Mouse (Mus musculus) thymus, postnatal 4 days (tissue): ENCODE measurements around the gene Rpl10l.

ENCODE experiments used
- DNase-seq: peaks from one replicate; pipeline ENCODE4 v3.0.0; 2021

Gene Rpl10l

GRCm38 (mm10) chr12:66283991-66284622 is at the start of gene Rpl10l:
Rpl10l (minus strand) TSS chr12:66284401.
- no peak for DNase-seq

DNA sequence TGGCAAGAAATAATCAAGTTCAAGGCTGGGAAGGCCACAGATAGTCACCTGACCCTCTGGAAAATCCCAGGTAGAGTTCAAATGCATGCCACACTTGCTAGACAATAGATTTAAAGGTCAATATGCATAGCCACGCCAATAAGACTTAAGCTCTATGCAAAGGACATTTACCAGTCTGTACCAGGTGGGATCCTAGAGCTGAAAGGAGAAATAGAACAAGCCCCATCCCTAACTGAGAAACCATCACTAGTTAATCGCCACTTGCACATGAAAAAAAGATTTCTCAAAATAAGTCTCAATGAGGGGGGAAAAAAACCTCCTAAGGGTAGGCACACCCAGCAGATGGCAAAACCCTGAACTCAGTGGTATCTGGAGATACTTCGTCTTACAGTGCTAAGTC is 8.3 kb downstream of the Rpl10l start:
- DNase-seq = no peak

GRCm38 (mm10) chr12:66245461-66246099 is 38.6 kb downstream of the Rpl10l start:
- no peak for DNase-seq

DNA sequence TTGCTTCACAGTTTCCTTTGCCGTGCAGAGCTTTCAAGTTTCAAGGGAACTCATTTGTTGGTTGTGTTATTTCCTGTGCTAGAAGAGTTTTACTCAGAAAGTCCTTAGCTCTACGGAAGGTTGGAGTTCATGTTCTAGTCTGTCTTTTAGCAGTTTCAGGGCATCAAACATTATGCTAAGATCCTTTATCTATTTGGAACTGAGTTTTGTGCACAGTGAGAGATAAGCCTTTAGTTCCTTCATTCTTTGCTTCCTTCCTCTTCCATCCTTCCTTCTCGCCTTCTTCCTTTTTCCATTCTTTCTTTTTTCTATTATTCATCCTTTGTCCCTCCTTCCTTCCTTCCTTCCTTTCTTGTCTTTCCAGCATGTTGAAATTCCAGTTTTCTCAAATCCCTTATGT is 50.0 kb downstream of the Rpl10l start:
- no peak for DNase-seq
